Mouse (Mus musculus): ENCODE data around the gene Psmd7.

Psmd7 gene

GRCm38 (mm10) chr8:107555231-107555630 is 33.0 kb downstream of the Psmd7 start:
- TF ChIP-seq GATA4 (IDR thresholded peaks at IDR 0.05; ENCODE audit: insufficient replicate concordance, low read length): no peak

- no peak for TF ChIP-seq GATA4 (IDR thresholded peaks at IDR 0.05; ENCODE audit: insufficient replicate concordance, low read length)
These were observed 36.0 kb downstream of the Psmd7 start for GRCm38 (mm10) chr8:107552234-107552633.

DNA sequence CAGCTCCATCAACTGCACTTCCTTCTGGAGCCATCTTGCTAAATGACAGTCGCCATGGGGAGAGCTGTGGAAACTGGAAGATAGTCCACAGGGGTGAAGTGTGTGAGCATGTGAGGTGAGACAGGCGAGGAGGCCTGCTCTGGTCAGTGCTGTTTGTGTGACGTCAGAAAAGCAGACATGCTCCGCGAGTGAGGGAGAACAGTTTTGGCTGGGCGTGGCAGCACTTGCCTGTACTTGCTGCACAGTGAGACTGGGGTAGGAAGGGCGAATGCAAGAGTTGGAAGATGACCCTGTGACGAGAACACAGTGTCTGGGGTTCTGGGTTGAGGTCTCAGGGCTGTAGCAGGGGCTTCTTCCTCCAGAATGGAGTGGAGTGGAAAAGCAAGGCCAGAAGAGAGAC is 41.4 kb downstream of the Psmd7 start:
- no peak for TF ChIP-seq GATA4 (IDR thresholded peaks at IDR 0.05; ENCODE audit: insufficient replicate concordance, low read length)

DNA sequence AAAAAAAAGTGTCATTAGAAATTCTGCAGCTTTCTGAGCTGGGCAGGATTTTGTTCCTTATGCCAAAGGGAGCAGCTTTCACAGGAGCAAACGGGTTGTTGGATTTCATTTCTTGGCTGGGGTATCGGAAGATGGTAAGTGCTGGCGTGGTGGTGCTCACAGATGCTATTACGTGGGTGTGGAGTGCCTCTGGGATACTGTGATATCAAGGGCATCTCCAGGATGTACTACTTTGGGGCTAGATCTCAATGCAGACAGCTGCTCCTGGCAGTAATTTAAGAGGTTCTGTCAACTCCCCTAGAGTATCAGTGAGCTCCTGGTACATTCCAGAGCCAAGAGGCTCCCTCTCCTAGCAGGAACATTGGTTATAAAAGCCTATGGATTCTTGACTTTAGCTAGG is 42.1 kb downstream of the Psmd7 start:
- no peak for TF ChIP-seq GATA4 (IDR thresholded peaks at IDR 0.05; ENCODE audit: insufficient replicate concordance, low read length)

DNA sequence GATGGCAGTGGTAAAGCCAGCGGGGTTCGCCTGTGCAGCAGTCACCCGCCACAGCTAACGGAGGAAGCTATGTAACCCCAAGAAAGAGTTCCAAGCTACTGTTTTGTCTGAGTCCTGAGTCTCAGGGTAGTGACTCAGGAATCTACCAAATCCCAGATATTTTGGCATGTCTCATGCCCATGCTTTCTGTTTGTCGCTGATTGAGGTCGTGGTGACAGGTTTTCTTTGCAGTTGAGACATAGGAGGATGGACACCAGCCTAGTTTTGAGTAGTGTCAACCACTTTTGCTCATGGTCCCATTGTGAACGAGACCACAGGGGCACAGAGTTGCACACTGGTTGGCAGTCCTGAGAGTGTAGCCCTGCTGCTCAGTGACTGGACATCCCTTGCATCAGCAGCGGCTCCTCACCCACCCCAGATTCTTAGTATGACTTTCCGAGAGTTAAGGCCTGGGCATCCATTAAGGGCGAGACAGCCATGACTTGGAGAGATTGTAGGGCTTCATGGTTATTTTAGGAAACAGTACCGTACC is 42.6 kb downstream of the Psmd7 start:
- no peak for TF ChIP-seq GATA4 (IDR thresholded peaks at IDR 0.05; ENCODE audit: insufficient replicate concordance, low read length)

DNA sequence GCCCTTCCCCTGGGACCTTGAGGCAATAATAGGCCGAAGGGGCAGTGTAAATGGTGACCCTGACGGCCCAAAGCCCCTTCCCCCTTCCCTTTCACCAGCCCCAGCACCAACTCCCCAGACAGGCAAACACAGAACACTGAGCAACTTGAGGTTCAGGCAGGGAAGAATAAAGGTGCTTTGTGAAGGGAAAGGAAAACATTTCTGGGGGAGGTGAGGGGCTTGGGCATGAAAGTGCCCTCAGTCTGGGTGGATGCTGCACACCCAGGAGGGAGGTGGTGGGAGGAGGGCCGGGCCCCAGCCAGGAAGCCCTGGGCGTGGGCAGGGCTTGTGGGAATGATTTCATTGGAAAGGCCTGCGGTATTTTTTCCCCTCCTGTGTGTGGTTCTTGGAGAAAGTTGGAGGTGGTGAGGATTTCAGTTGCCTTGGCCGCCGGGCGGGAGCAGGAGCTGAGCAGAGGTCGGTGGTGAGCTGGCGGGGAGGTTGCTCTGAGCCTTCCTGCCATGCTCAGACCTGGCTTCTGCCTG is 43.6 kb downstream of the Psmd7 start:
- TF ChIP-seq GATA4 (IDR thresholded peaks at IDR 0.05; ENCODE audit: insufficient replicate concordance, low read length): no peak

DNA sequence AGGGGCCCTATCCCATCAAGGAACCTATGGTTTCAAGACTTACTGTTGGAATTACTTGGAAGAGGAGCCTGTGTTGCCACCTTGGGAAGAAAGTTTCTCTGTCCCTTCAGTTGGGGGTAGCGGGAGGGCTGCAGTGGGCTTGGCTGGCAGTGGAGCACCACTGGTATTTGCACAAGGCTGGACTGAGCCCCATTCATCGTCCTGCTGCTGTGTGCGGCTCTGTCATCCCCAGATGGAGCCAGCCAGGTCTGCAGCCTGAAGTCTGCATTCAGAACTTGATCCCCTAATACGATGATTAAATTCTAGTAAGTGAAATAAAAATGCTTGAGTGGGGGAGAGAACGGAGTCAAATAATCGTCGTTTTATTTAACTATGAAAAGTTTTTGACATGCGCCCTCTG is 44.1 kb downstream of the Psmd7 start:
- no peak for TF ChIP-seq GATA4 (IDR thresholded peaks at IDR 0.05; ENCODE audit: insufficient replicate concordance, low read length)

- TF ChIP-seq GATA4 (IDR thresholded peaks at IDR 0.05; ENCODE audit: insufficient replicate concordance, low read length): no peak
These were observed 44.5 kb downstream of the Psmd7 start for GRCm38 (mm10) chr8:107543714-107544113.

DNA sequence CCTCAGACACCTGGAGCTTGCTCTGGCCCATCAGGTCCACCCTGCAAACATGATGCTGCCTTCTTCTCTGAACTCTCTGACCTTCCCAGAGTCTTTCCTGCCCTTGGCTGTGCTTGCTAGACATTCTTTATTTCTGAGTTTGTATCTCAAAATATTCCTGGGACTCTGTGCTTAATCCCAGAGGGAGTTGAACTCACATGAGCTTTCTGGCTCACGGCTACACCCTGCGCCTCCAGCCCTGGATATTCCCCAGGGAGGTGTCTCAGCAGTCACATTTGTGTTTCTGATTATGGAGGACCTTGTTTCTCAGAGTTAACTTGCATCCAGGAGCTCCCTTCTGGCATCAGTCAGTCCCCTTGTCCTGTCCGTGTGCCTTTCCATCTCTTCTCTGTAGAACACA is 46.1 kb downstream of the Psmd7 start:
- TF ChIP-seq GATA4 (IDR thresholded peaks at IDR 0.05; ENCODE audit: insufficient replicate concordance, low read length): no peak

DNA sequence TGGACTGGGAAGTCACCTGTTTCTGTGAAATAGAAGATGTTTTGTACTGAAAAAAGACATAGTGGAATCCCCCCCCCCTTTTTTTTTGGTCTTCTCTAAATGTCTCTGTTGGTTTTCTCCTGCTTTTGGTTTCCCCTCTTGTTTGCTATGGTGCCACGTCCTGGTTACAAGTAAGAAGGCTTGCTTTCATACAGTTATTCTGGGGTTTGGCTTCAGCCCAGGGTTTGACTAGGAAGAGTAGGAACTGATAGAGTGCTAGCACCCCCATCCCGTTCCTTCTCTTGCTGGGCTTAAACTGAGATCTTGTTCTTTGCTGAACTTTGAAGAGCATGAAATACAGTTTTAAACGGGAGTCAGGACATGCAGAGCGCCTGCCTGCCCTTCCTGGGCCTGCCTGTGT is 46.9 kb downstream of the Psmd7 start:
- TF ChIP-seq GATA4 (IDR thresholded peaks at IDR 0.05; ENCODE audit: insufficient replicate concordance, low read length): no peak

- TF ChIP-seq GATA4 (IDR thresholded peaks at IDR 0.05; ENCODE audit: insufficient replicate concordance, low read length): no peak
These were observed 47.6 kb downstream of the Psmd7 start for GRCm38 (mm10) chr8:107540623-107541022.

GRCm38 (mm10) chr8:107537472-107537871 is 50.8 kb downstream of the Psmd7 start:
- no peak for TF ChIP-seq GATA4 (IDR thresholded peaks at IDR 0.05; ENCODE audit: insufficient replicate concordance, low read length)
